Mouse (Mus musculus) limb, embryonic 15.5 days (tissue): Measurements from ENCODE around the gene Ncam2. TPM values are rescaled to one million over a fixed set of nuclear protein-coding genes. Genes with fewer than 3 reads are reported as not detected.
"Not testable (repeated sequence)": the region's sequence is repeated elsewhere in the genome, so short reads cannot be mapped to it uniquely, and the experiment has no call there.

Source experiments
- ATAC-seq: fragments of 200-750 bp; cut with Nextera tagmentation; 2 replicates; pipeline ENCODE4 v1.8.0; 2017; ENCODE audit warnings: low read depth, moderate TSS enrichment; ENCODE audit not compliant: insufficient number of reproducible peaks, low FRiP score, low TSS enrichment
- H3K27ac ChIP-seq: fragments of 300-500 bp; sonication (generic); 2 replicates; pipeline ENCODE4 v1.5.1; 2015; ENCODE audit warnings: moderate library complexity, mild to moderate bottlenecking, inconsistent platforms
- H3K27me3 ChIP-seq: fragments of 300-500 bp; sonication (generic); 2 replicates; pipeline ENCODE4 v1.6.1; 2015; ENCODE audit warnings: inconsistent platforms
- H3K36me3 ChIP-seq: fragments of 300-500 bp; sonication (generic); 2 replicates; pipeline ENCODE4 v1.6.1; 2015; ENCODE audit warnings: inconsistent platforms
- H3K4me1 ChIP-seq: fragments of 300-500 bp; sonication (generic); 2 replicates; pipeline ENCODE4 v1.6.1; 2015; ENCODE audit warnings: inconsistent platforms
- H3K4me2 ChIP-seq: fragments of 300-500 bp; sonication (generic); 2 replicates; pipeline ENCODE4 v1.6.1; 2015; ENCODE audit warnings: mild to moderate bottlenecking, inconsistent platforms
- H3K4me3 ChIP-seq: fragments of 300-500 bp; sonication (generic); 2 replicates; pipeline ENCODE4 v1.5.1; 2015; ENCODE audit warnings: mild to moderate bottlenecking, inconsistent platforms
- H3K9ac ChIP-seq: fragments of 300-500 bp; sonication (generic); 2 replicates; pipeline ENCODE4 v1.6.1; 2015; ENCODE audit warnings: inconsistent platforms
- H3K9me3 ChIP-seq: fragments of 300-500 bp; sonication (generic); 2 replicates; pipeline ENCODE4 v1.6.1; 2016; ENCODE audit warnings: inconsistent platforms
- WGBS: fragments of 180-500 bp; shearing (Covaris S2); methylation state at CpG from one replicate; pipeline ENCODE4 v1.1.7; 2015; 5-methylcytosine and 5-hydroxymethylcytosine counted together
- polyA plus RNA-seq: library from polyadenylated mRNA; unstranded; fragments of >200 nt; fragmentation: Nextera tagmentation; extraction: Ambion mirVana; gene quantifications from 2 replicates; pipeline ENCODE4 v1.2.1, GENCODE M21; 2015

Ncam2 gene
- polyA plus RNA-seq, 1 experiment from 2014 or later = 2.3 TPM

- 17% methylated on average over 2 of the region's 2 CpGs for whole genome bisulfite sequencing
- Histone ChIP-seq H3K27ac (no peak overlapping the region), H3K9ac (no peak overlapping the region), H3K36me3 (no peaks in the 10 kb centered on the region), H3K4me2 (no peak overlapping the region), H3K4me3 (no peak overlapping the region), H3K4me1 (no peaks in the 10 kb centered on the region), H3K27me3 (no peaks in the 10 kb centered on the region), H3K9me3 (no peaks in the 10 kb centered on the region)
- no peak for ATAC-seq
These were observed 130.0 kb downstream of the Ncam2 start for GRCm38 (mm10) chr16:81330539-81330938.

- Histone ChIP-seq H3K9ac (no peak overlapping the region), H3K9me3 (no peaks in the 10 kb centered on the region), H3K27me3 (no peaks in the 10 kb centered on the region), H3K4me1 (no peaks in the 10 kb centered on the region), H3K36me3 (no peaks in the 10 kb centered on the region), H3K4me2 (no peak overlapping the region), H3K27ac (no peak overlapping the region), H3K4me3 (no peak overlapping the region)
- 63% methylated on average over 2 of the region's 2 CpGs for WGBS
- no peak for ATAC-seq
These were observed 165.4 kb downstream of the Ncam2 start for GRCm38 (mm10) chr16:81365901-81366300.

GRCm38 (mm10) chr16:81374234-81374633, 173.7 kb downstream of the Ncam2 start:
- no peaks in the 10 kb centered on the region for H3K9me3 ChIP-seq
- no peaks in the 10 kb centered on the region for H3K36me3 ChIP-seq
- ATAC-seq = no peak
- no peak overlapping the region for H3K27ac ChIP-seq
- H3K27me3 ChIP-seq = no peaks in the 10 kb centered on the region
- WGBS = 91% methylated on average over 8 of the region's 8 CpGs
- H3K4me1 ChIP-seq = no peaks in the 10 kb centered on the region
- no peak overlapping the region for H3K9ac ChIP-seq
- H3K4me2 ChIP-seq = no peak overlapping the region
- H3K4me3 ChIP-seq = no peak overlapping the region

DNA sequence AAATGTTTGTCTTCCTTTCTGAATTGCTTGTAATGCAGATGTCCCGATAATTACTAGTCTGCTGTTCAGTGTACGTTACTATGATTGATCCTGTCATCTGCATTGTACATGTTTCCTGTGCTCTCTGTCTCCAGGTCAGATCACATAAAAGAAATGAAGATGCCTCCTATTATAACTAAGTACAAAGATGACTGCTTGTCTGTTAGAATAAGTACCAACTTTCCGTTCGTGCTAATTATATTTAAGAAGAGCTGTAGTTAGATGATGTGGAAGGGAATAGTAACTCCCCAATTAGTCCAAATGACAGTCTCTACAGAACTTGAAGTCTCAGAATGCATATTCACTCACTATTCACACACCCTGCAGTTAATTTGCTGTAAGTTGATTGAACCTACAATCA, 179.9 kb downstream of the Ncam2 start:
- Histone ChIP-seq H3K4me3 (no peak overlapping the region), H3K4me1 (no peaks in the 10 kb centered on the region), H3K9ac (no peak overlapping the region), H3K27ac (no peak overlapping the region), H3K27me3 (no peaks in the 10 kb centered on the region), H3K36me3 (no peaks in the 10 kb centered on the region), H3K9me3 (no peaks in the 10 kb centered on the region), H3K4me2 (no peak overlapping the region)
- 82% methylated on average over 4 of the region's 4 CpGs for WGBS
- no peak for ATAC-seq

- H3K36me3 ChIP-seq = no peaks in the 10 kb centered on the region
- WGBS = 83% methylated on average over 2 of the region's 2 CpGs
- no peaks in the 10 kb centered on the region for H3K27me3 ChIP-seq
- no peaks in the 10 kb centered on the region for H3K9me3 ChIP-seq
- no peak overlapping the region for H3K4me2 ChIP-seq
- H3K4me3 ChIP-seq = no peak overlapping the region
- no peaks in the 10 kb centered on the region for H3K4me1 ChIP-seq
- no peak overlapping the region for H3K9ac ChIP-seq
- no peak overlapping the region for H3K27ac ChIP-seq
- no peak for ATAC-seq
These were observed 188.1 kb downstream of the Ncam2 start for GRCm38 (mm10) chr16:81388646-81389045.

DNA sequence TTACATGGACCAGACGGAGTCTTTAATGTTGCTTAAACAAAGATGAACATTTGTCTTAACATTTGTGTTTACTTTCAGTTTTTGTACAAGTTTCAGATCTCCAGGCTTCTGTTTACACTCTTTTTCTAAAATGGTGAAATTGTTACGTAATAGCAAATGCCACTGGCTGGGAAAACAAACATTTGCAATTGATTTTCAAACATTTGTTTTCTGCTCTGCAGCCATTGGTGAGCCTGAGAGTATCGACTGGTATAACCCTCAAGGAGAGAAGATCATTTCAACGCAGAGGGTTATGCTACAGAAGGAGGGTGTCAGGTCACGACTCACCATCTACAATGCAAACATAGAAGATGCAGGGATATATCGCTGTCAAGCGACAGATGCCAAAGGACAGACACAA, 234.1 kb downstream of the Ncam2 start:
- Histone ChIP-seq H3K27ac (no peak overlapping the region), H3K27me3 (no peaks in the 10 kb centered on the region), H3K9ac (no peak overlapping the region), H3K4me3 (no peak overlapping the region), H3K9me3 (no peaks in the 10 kb centered on the region), H3K4me1 (no peaks in the 10 kb centered on the region), H3K36me3 (no peaks in the 10 kb centered on the region), H3K4me2 (no peak overlapping the region)
- WGBS = 85% methylated on average over 7 of the region's 7 CpGs
- no peak for ATAC-seq

DNA sequence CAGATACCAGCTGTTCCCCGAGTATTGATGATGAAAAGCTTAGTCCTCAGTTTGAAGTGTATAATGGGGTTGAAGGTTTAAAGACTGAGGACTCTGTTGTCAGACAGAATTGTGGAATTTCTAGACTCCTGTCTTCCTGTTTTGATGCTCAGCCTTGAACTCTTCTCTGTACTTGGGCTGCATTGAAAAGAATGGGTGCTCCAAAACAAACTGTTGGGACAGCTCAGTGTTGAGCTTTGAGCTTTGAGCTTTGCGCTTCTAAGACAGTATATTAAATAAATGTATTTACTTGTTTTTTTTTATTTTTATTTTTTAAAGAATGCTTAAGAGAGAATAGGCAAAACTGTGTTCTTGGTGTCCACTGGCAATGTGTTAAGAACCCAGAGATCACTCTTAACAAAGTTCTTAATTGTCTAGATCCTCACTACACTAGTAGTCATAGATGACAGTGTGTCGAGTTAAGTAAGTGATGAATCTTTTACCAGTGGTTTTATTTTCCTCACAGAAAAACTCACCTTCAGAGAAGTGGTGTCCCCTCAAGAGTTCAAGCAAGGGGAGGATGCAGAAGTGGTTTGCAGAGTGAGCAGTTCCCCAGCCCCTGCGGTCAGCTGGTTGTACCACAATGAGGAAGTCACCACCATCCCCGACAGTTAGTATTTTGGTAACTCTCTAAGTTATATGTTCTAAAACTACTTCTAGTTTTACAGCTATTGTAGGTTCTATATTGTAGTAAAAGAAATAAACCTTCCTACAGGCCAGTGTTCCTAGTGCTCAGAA, 236.8 kb downstream of the Ncam2 start:
- H3K4me2 ChIP-seq = no peak overlapping the region

GRCm38 (mm10) chr16:81437868-81438249, 237.4 kb downstream of the Ncam2 start:
- no peaks in the 10 kb centered on the region for H3K36me3 ChIP-seq
- ATAC-seq = no peak
- no peaks in the 10 kb centered on the region for H3K4me1 ChIP-seq
- no peak overlapping the region for H3K4me2 ChIP-seq
- H3K9me3 ChIP-seq = no peaks in the 10 kb centered on the region
- no peak overlapping the region for H3K27ac ChIP-seq
- H3K4me3 ChIP-seq = no peak overlapping the region
- 80% methylated on average over 2 of the region's 2 CpGs for WGBS
- no peaks in the 10 kb centered on the region for H3K27me3 ChIP-seq
- H3K9ac ChIP-seq = no peak overlapping the region

More for the DNA sequence above, 236.8 kb downstream of the Ncam2 start:
- no peak for ATAC-seq
- H3K27me3 ChIP-seq = no peaks in the 10 kb centered on the region
- WGBS = 85% methylated on average over 5 of the region's 5 CpGs
- no peak overlapping the region for H3K4me3 ChIP-seq
- H3K9ac ChIP-seq = no peak overlapping the region
- no peaks in the 10 kb centered on the region for H3K9me3 ChIP-seq
- no peak overlapping the region for H3K27ac ChIP-seq
- no peaks in the 10 kb centered on the region for H3K4me1 ChIP-seq
- H3K36me3 ChIP-seq = no peaks in the 10 kb centered on the region

DNA sequence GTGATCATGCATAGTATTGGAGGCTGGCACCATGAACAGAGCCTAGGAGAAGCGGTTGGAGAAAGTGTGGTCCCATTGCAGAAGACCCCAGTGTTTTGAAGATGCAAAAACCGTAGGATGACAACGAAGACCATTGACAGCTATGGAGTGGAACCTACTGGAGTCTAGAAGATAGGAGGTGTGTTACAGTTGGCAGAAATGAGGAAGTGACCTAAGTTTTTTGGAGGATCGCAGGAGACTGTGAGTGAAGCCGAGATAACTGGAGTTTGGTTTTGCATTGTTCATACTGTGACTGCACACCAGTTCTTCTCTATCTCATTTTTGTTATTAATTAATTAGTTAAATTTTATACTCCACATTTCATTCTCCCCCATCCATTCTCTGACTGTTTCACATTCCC, 250.4 kb downstream of the Ncam2 start:
- H3K9me3 ChIP-seq = no peaks in the 10 kb centered on the region
- no peak for ATAC-seq
- no peak overlapping the region for H3K27ac ChIP-seq
- H3K4me1 ChIP-seq = no peaks in the 10 kb centered on the region
- H3K27me3 ChIP-seq = no peaks in the 10 kb centered on the region
- no peak overlapping the region for H3K4me3 ChIP-seq
- no peaks in the 10 kb centered on the region for H3K36me3 ChIP-seq
- 91% methylated on average over 5 of the region's 5 CpGs for WGBS
- no peak overlapping the region for H3K9ac ChIP-seq
- H3K4me2 ChIP-seq = no peak overlapping the region

GRCm38 (mm10) chr16:81452988-81453387, 252.5 kb downstream of the Ncam2 start:
- WGBS = 53% methylated on average over 2 of the region's 2 CpGs
- no peaks in the 10 kb centered on the region for H3K9me3 ChIP-seq
- no peak for ATAC-seq

DNA sequence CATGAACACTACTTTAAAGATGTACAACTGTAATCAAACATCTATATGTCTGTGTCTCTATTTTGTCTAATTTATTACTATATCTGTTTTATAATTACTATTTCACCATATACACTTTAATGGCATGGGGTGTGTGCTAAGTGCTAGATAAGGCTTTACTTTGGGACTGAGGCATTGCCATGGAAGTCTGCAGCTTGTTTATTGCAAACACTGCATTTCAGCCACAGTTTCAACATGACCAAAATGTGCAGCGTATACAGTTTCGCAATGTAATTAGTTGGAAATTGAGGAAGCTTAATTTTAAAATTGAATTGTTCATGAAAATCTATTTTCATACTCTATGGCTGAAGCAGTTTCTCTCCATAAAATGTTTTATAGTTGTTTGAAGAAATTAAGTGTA, 254.0 kb downstream of the Ncam2 start:
- Histone ChIP-seq H3K4me3 (no peak overlapping the region), H3K9ac (no peak overlapping the region), H3K4me2 (no peak overlapping the region), H3K4me1 (no peaks in the 10 kb centered on the region), H3K27me3 (no peaks in the 10 kb centered on the region), H3K9me3 (no peaks in the 10 kb centered on the region), H3K36me3 (no peaks in the 10 kb centered on the region), H3K27ac (no peak overlapping the region)
- ATAC-seq = no peak
- 93% methylated on average over 2 of the region's 2 CpGs for WGBS

More at GRCm38 (mm10) chr16:81452988-81453387, 252.5 kb downstream of the Ncam2 start:
- Histone ChIP-seq H3K4me1 (no peaks in the 10 kb centered on the region), H3K27me3 (no peaks in the 10 kb centered on the region), H3K4me2 (no peak overlapping the region), H3K9ac (no peak overlapping the region), H3K4me3 (no peak overlapping the region), H3K27ac (no peak overlapping the region), H3K36me3 (no peaks in the 10 kb centered on the region)

DNA sequence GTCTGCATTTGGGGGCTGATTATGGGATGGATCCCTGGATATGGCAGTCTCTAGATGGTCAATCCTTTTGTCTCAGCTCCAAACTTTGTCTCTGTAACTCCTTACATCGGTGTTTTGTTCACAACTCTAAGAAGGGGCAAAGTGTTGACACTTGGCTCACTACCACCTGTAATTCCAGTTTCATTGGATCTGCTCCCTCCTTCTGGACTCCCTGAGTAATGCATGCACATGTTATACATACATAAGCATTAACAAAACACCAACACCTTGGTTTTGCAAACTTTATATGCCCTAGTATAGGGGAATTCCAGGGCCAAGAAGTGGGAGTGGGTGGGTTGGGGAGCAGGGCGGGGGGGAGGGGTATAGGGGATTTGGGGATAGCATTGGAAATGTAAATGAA, 262.2 kb downstream of the Ncam2 start:
- not testable (repeated sequence) for H3K9me3 ChIP-seq, H3K9ac ChIP-seq, H3K27ac ChIP-seq, H3K4me2 ChIP-seq, H3K4me1 ChIP-seq, H3K36me3 ChIP-seq, ATAC-seq, H3K4me3 ChIP-seq, H3K27me3 ChIP-seq
- 82% methylated on average over 2 of the region's 2 CpGs for WGBS

GRCm38 (mm10) chr16:81472925-81473324, 272.4 kb downstream of the Ncam2 start:
- no peaks in the 10 kb centered on the region for H3K4me1 ChIP-seq
- WGBS = 42% methylated on average over 1 of the region's 1 CpGs

More at GRCm38 (mm10) chr16:81472925-81473324, 272.4 kb downstream of the Ncam2 start:
- no peaks in the 10 kb centered on the region for H3K27me3 ChIP-seq
- no peak overlapping the region for H3K4me3 ChIP-seq
- no peak for ATAC-seq
- no peak overlapping the region for H3K27ac ChIP-seq
- H3K4me2 ChIP-seq = no peak overlapping the region
- H3K36me3 ChIP-seq = no peaks in the 10 kb centered on the region
- no peaks in the 10 kb centered on the region for H3K9me3 ChIP-seq
- H3K9ac ChIP-seq = no peak overlapping the region
